Mouse (Mus musculus) stomach, embryonic 15.5 days (tissue): ENCODE measurements around the gene Lin7c. TPM values are rescaled to one million over a fixed set of nuclear protein-coding genes. Genes with fewer than 3 reads are reported as not detected.

Experiments
- ATAC-seq: fragments of 200-750 bp; cut with Nextera tagmentation; 2 replicates; pipeline ENCODE4 v1.8.0; 2017; ENCODE audit warnings: low read depth, moderate number of reproducible peaks, moderate TSS enrichment; ENCODE audit not compliant: insufficient read depth, low FRiP score
- H3K27ac ChIP-seq: fragments of 300-500 bp; sonication (generic); 2 replicates; pipeline ENCODE4 v1.5.1; 2015; ENCODE audit warnings: mild to moderate bottlenecking, inconsistent platforms
- H3K27me3 ChIP-seq: fragments of 300-500 bp; sonication (generic); replicated peaks from 2 replicates; pipeline ENCODE4 v1.6.1; 2015; ENCODE audit warnings: inconsistent platforms
- H3K36me3 ChIP-seq: fragments of 300-500 bp; sonication (generic); 2 replicates; pipeline ENCODE4 v1.6.1; 2015; ENCODE audit warnings: inconsistent platforms
- H3K4me1 ChIP-seq: fragments of 300-500 bp; sonication (generic); 2 replicates; pipeline ENCODE4 v1.6.1; 2015; ENCODE audit warnings: inconsistent platforms
- H3K4me2 ChIP-seq: fragments of 300-500 bp; sonication (generic); 2 replicates; pipeline ENCODE4 v1.6.1; 2015; ENCODE audit warnings: mild to moderate bottlenecking, inconsistent platforms
- H3K4me3 ChIP-seq: fragments of 300-500 bp; sonication (generic); replicated peaks from 2 replicates; pipeline ENCODE4 v1.5.1; 2015; ENCODE audit warnings: inconsistent platforms
- H3K9ac ChIP-seq: fragments of 300-500 bp; sonication (generic); 2 replicates; pipeline ENCODE4 v1.6.1; 2015; ENCODE audit warnings: inconsistent platforms
- H3K9me3 ChIP-seq: fragments of 300-500 bp; sonication (generic); 2 replicates; pipeline ENCODE4 v1.6.1; 2016; ENCODE audit warnings: inconsistent platforms
- WGBS: fragments of 180-500 bp; shearing (Covaris S2); methylation state at CpG from one replicate; pipeline ENCODE4 v1.1.7; 2015; 5-methylcytosine and 5-hydroxymethylcytosine counted together
- polyA plus RNA-seq: library from polyadenylated mRNA; unstranded; fragments of >200 nt; fragmentation: Nextera tagmentation; extraction: Ambion mirVana; gene quantifications from 2 replicates; pipeline ENCODE4 v1.2.1, GENCODE M21; 2015

The Lin7c gene
- polyA plus RNA-seq, 1 experiment from 2014 or later: 61.9 TPM

DNA sequence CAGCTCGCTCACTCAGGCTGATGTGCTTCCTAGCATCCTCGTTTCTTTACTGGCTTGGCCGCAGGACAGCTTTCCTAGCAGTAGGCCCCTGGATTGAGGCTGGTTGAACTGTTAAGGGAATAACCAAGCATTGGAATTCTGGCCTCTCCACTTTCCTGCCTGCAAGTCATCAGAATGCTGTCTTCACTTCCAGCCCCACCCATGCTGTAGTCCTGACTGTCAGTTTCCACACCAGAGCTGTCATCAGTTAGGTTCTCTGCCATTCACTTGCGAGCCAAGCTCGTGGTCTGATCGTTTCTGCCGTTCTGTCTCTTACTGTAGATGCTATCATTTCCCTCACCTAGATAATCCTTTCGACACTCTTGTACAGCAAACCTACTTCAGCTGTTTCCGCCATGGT lies 54.3 kb downstream of the Lin7c start:
- Histone ChIP-seq H3K4me3 (no peak overlapping the region), H3K27me3 (no peaks in the 10 kb centered on the region), H3K4me1 (0 out of 2 replicates have a peak, but pooled peaks cover 3% of the 10 kb centered on the region), H3K36me3 (no peaks in the 10 kb centered on the region), H3K9me3 (no peaks in the 10 kb centered on the region), H3K9ac (no peak overlapping the region), H3K4me2 (no peak overlapping the region), H3K27ac (no peak overlapping the region)
- 78% methylated on average over 9 of the region's 9 CpGs for WGBS
- no peak for ATAC-seq

DNA sequence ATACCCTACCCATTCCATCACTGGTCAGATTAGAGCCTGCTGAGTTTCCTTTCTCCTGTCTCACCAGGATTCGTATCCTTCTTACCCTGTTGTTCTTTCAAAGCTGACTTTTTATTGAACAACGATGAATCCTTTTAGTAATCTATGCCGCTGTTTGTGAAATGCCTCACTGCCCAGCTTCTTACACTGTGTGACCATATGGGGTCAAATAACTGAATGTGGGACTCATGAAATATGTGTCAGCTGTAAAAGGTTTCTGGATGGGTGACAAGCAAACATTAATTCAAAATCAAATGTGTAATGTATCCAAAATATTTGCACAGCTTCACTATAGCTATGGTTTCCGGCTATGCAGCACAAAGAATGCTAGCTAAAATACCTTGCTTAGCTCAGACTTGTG lies 54.9 kb downstream of the Lin7c start:
- WGBS: 79% methylated on average over 4 of the region's 4 CpGs
- H3K4me1 ChIP-seq: 0 out of 2 replicates have a peak, but pooled peaks cover 3% of the 10 kb centered on the region
- H3K4me2 ChIP-seq: no peak overlapping the region
- no peak for ATAC-seq
- H3K9me3 ChIP-seq: no peaks in the 10 kb centered on the region
- H3K27ac ChIP-seq: no peak overlapping the region
- H3K36me3 ChIP-seq: no peaks in the 10 kb centered on the region
- H3K4me3 ChIP-seq: no peak overlapping the region
- no peaks in the 10 kb centered on the region for H3K27me3 ChIP-seq
- H3K9ac ChIP-seq: no peak overlapping the region

DNA sequence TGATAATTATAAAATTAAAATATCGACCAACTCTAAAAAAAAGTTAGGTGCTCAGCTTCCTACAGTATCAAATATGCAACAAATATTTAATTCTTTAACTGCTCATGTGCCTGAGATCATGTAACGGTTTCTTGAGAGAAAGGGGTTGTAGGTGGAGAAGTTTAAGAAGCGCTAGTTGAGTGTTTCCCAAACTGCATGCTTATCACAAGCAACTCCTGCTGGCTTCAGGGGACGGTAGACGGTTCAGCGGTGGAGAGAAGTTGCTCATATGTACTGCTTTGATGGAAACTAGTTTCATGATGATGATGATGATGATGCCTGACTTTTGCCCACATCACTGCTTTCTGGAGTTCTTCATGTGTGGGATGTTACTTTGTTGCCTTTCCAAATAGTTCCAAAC lies 55.8 kb downstream of the Lin7c start:
- ATAC-seq: no peak

DNA sequence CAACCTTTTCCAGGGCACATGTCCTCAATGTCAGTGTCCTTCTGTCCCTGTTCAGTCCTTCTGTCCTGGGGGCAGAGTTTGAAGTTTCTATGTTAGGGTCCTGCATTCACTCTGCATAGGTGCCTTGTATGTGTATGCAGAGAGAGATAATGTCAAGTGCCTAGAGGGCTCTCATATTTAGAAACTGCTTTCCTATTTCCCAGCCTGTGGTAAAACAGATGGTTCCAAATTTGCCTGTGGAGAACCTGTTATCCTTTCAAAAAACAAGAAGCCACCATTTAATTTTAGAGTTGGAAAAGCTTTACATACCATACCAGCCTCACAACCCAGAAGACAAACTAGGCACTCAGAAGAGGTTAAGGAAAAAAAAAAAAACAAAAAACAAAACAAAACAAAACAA lies 58.9 kb downstream of the Lin7c start:
- no peaks in the 10 kb centered on the region for H3K36me3 ChIP-seq
- no peak overlapping the region for H3K4me3 ChIP-seq
- H3K4me2 ChIP-seq: no peak overlapping the region
- no peak for ATAC-seq
- no peak overlapping the region for H3K27ac ChIP-seq
- H3K4me1 ChIP-seq: peaks cover 17% of the 10 kb centered on the region; the same call in 1 of the 2 replicates
- H3K27me3 ChIP-seq: no peaks in the 10 kb centered on the region
- H3K9ac ChIP-seq: no peak overlapping the region
- no peaks in the 10 kb centered on the region for H3K9me3 ChIP-seq

More for the DNA sequence above, 55.8 kb downstream of the Lin7c start:
- Histone ChIP-seq H3K4me3 (no peak overlapping the region), H3K9me3 (no peaks in the 10 kb centered on the region), H3K27me3 (no peaks in the 10 kb centered on the region), H3K9ac (no peak overlapping the region), H3K4me2 (no peak overlapping the region), H3K27ac (peak overlapping the region; percentile 31; the same call in 1 of the 2 replicates), H3K36me3 (no peaks in the 10 kb centered on the region), H3K4me1 (0 out of 2 replicates have a peak, but pooled peaks cover 3% of the 10 kb centered on the region)
- 83% methylated on average over 6 of the region's 6 CpGs for WGBS

DNA sequence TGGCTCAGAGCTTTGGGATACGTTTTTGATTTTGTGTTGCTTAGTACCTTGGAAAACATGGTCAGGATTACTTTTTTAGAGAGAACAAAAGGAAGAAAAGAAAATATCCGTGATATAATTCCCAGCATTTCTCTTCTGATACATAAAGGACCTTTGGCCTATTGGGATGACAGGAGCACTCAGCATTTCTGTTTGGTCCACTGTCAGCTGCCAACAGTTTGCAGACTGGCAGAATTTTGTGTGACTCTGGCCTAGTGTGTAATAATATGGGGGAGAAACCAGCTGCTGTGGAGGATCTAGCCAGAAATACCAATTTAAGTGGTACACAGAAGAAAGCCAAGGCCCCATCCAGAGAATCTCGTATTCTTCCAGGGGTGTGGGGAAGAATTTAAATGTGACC lies 59.7 kb downstream of the Lin7c start:
- no peaks in the 10 kb centered on the region for H3K9me3 ChIP-seq
- peaks cover 21% of the 10 kb centered on the region; the same call in 1 of the 2 replicates for H3K4me1 ChIP-seq
- no peak for ATAC-seq
- H3K27ac ChIP-seq: no peak overlapping the region
- WGBS: 62% methylated on average over 3 of the region's 3 CpGs
- no peaks in the 10 kb centered on the region for H3K36me3 ChIP-seq
- no peak overlapping the region for H3K4me3 ChIP-seq
- no peak overlapping the region for H3K9ac ChIP-seq
- H3K27me3 ChIP-seq: no peaks in the 10 kb centered on the region
- no peak overlapping the region for H3K4me2 ChIP-seq

Other genes with a start within 250 kb of the Lin7c start
- gene Bdnf, start 216.2 kb upstream of the Lin7c start, polyA plus RNA-seq: 2.3 and 2.4 TPM in 2 replicates
- gene Lgr4, start 26.8 kb downstream of the Lin7c start, polyA plus RNA-seq: 24.4 and 26.0 TPM in 2 replicates
- gene Ccdc34, start 127.0 kb downstream of the Lin7c start, polyA plus RNA-seq: 47.4 and 47.6 TPM in 2 replicates